Mouse (Mus musculus) heart, adult 18-20 months (tissue): ENCODE measurements around the gene Comtd1. TPM values are rescaled to one million over a fixed set of nuclear protein-coding genes. Genes with fewer than 3 reads are reported as not detected.

Source experiments
- DNase-seq, 2 experiments: peaks; one replicate each; pipeline ENCODE4 v3.0.0; 2021 to 2022; ENCODE audit warnings: mixed read lengths in 1 of 2
- long read RNA-seq, 2 experiments: library from polyadenylated mRNA; stranded (forward); transcript quantifications; one replicate each; pipeline ENCODE4 v2.0.0; 2021
- total RNA-seq, 2 experiments: library from RNA; stranded (reverse); gene quantifications; 2 replicates each; pipeline ENCODE4 v1.2.3; 2021

Gene Comtd1
- 1 to 10 TPM; 8.1 to 8.4 TPM for total RNA-seq
- long read RNA-seq, experiment 1, transcript Comtd1-202 (7 exons, 2,314 nt): major isoform, 5 of 8 reads
- long read RNA-seq, experiment 1, partial matches to known transcripts: 0 of 8 reads
- long read RNA-seq, experiment 1, other reads (novel, unspliced or antisense): 2 of 8 reads
- long read RNA-seq, experiment 2, partial matches to known transcripts: 0 of 2 reads
- long read RNA-seq, experiment 2, other reads (novel, unspliced or antisense): 1 of 2 reads

DNA sequence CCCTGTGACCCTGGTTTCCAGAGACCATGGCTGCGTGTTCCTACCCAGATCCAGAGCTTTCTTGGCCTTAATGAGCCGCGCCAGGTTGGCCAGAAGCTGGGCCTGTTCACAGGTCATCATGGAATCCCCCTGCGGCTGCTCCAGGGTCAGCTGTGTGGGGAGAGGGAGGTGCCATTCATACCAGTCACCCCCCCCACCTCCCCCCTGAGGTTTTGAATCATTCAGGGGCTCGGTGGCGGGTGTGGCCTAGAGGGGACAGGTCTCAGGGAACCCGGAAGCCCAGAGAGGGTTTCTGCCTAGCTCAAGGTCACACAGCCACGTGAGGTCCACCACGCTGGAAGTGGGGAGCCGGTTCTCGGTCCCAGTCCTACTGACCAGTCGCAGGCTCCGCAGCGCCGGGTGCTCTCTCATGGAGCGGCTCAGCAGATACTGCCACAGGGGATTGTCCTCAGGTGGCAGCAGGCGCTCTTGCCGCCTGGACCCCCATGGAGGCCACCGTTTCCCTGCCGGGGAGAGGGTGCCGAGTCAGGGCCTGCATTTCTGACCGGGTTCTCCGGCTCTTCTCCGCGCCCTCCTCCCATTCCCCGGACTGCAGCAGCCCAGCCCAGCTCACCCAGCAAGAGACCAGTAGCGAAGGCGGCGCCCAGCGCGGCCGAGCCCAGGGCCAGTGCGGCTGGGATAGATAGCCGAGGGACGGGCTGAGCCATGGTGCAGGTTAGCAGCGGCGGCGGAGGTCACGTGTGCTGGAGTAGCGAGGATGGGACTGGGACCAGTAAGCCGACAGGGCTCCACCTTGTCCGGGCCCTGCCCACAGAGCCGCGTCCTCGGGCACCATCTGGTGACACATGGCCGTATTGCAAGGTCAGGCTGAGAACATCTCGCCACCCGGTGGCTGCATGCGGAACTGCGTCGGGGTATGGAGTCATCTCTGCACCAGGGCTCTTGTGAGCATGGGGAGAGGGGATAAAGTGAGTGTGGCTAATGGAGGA, at the start of gene Comtd1:
Gene Comtd1 (minus strand): TSS at position 812 of the 989 bp plus-strand sequence.
- DNase-seq: peak; percentile 94 to 98

DNA sequence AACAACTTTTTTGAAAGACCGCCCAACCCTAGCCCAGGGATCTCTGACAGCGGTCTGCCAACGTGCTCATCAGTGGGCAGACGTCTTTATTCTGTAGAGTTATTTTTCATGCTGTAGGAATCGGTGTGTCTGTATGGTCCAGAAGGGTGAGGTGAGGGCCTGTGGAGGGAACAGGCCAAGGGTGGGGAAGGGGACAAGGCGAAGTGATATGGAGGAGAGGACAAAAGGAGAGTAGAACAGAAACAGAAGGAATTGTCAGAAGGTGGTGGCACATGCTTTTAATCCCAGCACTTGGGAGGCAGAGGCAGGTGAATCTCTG, 43.5 kb upstream of the Comtd1 start:
- DNase-seq: no peak

DNA sequence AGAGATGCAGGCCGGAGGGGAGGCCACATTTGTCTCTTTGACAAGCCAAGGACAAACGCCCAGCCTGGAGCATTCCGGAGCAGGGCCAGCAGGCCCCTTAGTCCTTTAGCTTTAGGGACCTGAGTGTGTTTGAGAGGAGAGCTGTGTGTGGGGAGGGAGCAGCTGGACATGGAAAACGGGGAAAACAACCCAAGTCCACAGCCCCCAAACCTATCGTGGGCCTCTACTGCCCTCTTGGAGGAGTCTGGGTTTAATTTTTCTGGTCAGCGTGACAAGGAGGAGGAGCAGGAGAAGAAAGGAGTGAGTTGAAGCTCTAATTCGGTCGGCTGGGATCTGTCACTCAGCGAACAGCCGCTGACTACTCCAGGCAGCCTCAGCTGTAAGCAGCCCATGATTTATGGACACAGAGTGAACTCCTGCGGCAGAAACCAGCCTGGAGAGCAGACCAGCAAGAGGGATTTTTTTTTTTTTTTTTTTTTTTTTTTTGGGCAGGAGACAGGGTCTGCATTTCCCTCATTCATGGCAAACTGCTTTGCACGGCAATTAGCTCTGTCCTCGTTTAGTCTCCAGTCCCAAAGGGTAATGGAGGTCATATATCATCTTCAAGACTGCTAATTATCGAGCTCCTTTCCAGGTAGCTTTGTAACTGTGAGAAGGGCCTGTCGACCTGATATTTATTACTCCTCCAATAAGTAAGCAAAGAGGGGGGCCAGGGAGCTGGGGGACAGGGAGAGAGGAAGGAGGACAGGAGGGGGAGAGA, 43.0 kb upstream of the Comtd1 start:
- DNase-seq: peak in 1 of 2 experiments; percentile 15

DNA sequence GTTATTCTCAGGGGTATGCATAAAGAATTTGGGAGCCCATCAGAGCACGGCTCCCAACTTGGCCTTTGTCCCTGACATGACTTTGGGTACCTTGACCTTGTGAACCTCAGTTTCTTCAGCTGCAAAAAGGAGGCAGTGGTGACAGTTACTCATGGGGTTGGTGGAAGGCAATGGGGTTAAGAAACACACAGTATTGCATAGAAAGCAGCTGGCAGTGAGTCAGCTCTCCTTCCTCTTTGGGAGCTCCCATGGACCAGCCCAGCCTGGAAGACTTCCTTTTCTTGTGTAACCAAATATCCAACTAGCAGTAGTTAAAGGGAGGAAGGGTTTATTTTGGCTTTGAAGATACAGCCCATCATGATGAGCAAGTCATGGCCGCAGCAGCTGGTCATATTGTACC, 41.7 kb upstream of the Comtd1 start:
- peak; percentile 16 to 35 for DNase-seq

DNA sequence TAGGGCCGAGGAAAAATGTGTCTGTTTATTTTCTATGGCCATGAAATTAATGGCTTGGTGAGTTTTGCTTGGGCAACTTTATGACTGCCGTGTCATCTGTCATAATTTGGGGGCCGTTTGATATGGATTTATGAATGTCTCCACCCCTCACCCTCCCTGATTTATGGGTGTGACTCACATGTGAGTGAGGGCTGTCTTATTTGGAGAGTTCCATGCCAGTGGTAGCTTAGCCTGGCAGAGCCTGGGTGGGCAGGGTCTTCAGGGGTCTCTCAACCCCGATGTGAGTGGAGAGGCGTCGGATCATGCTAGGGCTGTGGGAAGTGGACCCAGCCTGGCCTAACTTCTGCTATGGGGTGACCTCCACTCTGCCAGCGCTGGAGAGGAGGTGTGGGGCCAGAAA, 18.0 kb upstream of the Comtd1 start:
- no peak for DNase-seq

DNA sequence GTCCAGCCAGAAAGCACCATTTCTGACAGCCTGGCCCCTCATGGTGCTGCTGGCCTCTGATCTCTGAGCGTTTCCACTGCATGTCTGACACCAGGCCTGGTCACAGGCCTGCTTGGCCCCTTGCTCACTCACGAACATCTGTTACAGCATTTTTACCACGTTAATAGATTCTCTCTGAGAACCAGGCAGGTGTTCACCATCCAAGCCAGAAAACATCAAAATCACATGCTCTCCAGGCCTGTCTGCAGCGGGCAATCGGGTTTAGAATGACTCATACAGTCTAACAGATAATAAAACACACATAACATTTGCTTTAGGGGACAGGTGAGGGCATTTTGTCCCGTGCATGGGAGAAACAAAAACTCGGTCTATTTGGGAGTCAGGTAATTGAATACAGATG, 17.5 kb upstream of the Comtd1 start:
- DNase-seq: no peak

DNA sequence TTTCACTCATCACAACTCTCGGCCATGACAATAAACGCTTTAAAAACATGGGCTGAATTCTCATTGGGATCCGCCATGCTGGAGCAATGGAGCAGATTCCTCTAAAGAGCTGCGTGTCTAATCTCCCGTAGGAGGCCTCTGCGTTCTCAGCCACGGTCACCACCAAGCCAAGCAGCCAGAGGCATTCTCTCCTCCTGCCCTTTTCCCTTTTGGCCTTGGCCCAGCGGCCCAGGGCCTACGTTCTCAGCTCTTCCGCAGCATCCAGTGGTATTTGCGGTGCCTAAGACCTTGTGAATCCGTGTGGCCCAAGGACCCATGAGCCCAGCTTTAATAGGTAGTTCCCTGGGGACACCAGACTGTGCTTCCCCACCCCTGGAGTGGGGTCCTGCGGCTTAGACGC, 8.1 kb upstream of the Comtd1 start:
- no peak for DNase-seq

DNA sequence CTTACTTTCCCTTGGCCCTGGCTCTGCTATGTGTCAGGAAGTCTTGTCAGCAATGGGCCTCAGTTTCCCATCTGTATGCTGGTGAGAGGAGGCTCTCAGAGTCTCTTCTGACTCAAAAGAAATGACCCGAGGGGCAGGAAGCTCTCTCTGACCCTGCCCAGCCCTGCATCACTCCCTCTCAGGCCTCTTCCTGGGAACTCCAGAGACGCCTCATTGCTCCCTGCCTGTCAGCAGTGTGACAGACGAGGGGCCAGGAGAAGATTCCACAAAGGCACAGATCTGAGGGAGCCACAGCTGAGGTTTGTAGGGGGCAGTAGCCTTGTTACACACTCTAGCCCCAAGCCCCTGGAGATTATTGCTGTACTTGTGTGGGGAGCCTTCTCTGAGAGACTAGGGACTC, 7.2 kb upstream of the Comtd1 start:
- DNase-seq: no peak

DNA sequence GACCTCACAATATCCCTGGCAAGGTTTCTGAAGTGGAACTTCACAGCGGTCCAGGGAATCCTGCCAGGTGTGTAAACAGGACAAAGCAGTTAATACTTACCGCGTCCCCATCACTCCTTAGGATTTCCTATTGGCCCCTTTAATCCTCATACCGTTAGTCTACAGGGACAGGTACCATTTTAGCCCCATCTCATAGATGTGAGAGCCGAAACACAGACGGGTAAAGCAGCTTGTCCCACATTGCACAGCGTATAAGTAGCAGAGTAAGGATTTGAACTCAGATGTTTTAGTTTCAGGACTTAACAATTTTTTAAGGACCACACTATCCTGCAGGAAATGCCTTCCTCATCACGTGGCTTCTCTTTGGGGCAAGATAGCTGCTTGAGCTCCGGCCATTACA, 5.5 kb upstream of the Comtd1 start:
- no peak for DNase-seq

DNA sequence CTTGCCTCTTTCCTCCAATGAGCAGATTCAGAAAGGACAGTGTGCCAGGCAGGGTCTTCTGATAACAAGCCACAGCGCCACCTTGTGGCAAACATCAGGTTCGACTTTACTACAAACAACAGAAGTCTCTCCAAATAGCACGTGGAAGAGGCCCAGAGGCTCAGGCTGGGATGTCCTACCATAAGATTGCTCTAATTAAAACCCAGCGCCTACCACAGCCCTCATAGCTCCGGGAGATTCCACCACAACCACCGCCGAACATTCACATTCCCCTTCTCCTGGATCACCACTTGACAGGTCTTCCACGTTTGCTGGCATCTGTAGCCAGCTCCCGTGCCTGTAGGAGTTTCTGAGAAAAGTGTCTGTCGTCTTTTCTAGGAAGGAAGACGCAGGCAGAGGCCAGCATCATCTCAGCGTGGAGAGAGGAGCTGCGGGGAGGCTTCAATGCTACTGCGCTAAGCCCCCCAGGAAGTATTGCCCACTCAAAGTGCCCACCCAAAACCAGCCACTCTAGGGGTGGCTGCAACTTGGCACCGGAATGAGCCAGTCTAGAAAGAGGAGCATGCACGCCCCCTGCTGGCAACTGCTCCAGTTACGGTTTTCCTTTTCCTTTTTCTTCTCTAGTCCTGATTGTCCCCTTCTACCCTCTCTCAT, 4.8 kb upstream of the Comtd1 start:
- DNase-seq: peak; percentile 65 to 78

DNA sequence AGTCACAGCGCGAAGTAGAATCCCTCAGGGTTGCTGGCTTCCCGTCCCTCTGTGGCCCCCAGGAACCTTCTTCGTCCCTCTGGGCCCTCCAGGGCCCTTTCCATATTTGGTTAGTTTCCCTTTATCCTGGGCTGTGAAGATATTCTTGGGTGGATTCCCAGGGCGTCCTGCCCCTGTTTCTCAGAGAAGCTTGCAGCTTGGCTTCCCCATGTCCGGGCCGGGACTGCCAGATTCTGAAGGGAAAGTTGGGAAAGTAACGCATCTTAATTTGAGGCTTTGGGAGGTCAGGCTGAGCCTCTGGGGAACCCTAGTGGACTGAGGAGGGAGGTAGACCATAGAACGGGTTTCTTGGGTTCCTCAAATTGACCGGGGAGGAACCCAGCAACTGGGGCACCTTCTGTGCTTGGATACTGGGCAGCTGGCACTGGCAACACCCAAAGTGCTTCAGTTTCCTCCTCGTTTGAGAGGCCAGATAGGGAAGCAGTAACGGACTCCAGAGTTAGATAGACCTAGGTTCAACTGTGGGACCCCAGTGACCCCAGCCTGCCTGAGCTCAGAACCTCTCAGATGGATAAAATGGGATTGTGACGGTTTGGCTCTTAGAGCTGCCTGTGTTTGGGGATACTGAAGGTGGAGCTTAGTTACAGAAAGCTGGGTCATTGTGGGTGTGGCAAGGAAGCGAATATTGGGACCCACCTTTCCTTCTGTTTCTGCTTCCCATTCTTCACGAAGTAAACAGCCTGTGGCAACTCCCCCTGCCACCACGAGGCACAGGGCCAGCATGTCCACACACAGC, 3.4 kb upstream of the Comtd1 start:
- DNase-seq: peak; percentile 76 to 78

DNA sequence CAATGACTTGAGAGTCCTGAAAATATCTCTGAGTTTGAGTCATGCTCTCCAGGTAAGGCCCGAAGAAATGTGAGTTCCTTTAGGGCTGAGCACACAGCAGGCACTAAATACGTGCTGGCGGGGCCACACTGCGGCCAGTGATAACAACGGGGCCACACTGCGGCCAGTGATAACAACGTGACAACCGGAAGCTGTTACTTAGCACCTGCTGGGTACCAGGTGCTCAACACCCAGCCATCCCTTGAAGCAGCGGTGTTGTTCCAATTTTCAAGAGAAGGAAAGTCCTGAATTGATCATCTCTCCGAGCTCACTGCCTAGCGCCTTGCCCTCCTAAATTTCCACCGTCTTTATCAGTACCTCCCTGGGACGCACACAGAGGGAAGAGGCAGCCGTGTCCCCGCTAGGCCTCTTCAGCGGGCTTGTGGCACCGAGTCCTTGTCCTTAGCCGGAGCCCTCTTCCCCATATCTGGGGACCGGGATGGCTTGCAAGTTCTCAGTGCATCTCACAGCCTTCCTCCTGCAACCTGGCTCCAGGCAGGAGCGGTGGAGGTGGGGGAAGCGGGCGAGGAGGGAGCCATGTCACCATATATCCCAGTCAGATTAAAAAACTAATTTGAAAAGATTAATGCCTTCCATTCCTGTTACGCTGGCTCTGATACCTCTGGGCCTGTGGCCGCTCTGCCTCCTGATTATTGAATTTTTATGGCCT, 1.8 kb upstream of the Comtd1 start:
- DNase-seq: no peak

DNA sequence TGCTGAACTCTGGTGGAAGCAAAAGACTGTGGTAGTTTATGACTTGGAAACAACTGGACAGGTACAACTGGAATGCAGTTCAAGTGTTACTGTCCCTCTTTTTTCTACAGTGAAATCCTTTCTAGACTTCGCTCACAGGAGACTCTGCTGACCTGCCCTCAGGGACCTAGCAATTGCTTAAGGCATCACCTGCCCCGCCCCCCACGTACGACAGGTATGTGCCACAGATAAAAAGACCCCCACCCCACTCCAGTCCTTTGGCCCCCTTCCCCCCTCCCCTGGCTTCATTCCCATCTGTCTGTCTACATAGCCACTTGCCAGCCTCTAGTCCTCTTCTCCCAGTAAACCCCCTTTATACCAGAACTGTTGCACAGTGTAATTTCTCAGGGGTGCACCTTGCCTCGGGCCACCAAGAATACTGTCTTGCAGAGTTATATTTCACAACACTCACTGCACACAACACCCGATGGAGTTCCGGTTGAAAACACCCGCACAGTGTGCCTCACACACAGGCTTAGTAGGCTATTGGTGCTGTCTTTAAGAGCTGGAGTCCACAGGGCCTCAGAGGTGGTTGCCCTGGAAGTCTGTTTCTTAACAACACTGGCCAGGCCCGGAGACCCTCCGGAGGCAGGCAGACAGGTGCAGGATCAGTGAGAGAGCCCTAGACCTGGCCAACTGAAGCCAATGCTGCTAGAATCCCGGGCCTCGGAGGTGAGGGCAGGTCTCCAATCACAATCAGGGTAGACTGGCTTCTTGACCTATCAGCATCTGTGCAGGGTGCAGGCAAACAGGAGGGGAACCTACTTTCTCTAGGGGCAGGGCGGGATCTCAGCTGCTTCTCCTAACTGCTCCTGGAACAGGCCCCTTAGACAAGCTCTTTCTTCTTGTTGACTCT, 994 bp upstream of the Comtd1 start:
- no peak for DNase-seq

DNA sequence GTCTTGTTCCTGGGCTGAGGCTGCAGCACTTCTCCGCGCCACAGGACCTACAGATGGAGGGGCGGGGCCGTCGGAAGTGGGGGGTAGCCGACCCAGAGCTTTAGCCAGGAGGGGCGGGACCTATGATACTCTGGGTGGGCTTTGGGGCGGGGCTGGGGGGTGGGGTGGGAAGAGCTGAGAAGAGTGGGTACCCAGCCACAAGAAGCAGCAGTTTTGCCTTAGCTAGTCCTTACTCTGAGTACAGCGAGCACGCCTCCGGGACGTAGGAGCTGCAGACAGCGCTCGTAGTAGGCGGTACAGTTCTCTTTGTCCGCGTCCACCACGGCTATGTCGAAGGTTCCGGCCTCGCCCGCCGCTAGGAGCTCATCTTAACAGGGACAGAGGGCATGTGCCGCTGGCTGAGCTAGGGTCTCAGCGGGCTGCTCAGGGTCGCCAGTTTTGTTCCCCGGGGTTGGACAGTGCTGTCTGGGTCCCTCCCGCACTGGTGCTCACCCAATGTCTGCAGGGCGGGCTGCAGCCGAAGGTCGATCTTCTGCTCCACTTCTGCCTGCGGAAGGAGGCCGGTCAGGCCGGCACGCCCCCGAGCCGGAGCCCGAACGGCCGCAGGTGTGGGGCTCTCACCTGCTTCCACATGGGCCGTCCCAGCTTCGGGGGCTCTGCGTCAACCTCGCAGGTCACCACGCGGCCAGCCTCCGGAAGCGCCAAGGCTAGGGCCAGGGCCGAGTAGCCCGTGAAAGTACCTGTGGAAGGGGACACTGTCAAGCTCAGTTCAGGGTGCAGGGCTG, 1.2 kb downstream of the Comtd1 start:
- DNase-seq: no peak

DNA sequence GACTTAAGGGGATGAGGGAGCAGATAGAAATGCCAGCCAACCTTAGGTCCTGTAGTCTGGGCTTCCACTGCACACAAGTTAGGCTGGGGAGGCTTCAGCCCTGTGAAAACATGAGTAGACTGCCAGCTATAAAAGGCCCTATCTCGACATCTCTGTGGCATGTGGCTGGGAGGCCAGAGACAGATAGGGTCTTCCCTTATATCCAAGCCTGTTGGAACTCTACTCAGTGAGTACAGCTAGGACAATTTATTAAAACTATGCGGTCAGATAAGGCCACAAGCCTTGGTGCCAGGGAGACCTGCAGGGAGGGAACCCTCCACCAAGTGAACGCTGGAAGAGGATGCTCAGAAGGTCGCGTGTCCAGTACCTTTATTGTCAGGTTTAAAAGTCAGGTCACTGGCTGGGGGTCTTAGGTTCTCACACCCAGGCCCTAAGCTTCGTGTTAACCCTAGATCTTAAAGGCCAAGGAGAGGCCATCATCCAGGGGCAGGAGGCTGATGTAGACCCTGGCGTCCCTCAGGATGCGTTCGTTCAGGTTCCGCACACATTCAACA, 1.9 kb downstream of the Comtd1 start:
- DNase-seq: no peak

DNA sequence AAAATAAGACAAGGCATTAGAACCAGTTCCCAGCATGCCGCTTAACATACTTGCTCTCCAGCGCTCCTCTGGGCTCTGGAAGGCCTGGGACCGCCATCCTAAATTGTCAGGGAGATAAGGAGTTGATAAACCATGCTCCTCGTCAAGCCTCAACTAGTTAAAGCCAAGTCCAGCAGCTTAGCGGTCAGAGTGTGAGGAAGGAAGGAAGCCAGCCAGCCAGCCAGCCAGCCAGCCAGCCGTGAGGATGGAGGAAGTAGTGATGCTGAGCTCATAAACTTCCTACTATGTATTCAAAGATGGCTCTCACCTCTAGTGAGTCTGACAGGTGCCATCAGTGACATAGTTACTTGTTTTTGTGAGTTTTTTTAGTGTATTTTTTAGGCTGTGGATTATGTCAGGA, 5.5 kb downstream of the Comtd1 start:
- DNase-seq: peak in 1 of 2 experiments; percentile 36

DNA sequence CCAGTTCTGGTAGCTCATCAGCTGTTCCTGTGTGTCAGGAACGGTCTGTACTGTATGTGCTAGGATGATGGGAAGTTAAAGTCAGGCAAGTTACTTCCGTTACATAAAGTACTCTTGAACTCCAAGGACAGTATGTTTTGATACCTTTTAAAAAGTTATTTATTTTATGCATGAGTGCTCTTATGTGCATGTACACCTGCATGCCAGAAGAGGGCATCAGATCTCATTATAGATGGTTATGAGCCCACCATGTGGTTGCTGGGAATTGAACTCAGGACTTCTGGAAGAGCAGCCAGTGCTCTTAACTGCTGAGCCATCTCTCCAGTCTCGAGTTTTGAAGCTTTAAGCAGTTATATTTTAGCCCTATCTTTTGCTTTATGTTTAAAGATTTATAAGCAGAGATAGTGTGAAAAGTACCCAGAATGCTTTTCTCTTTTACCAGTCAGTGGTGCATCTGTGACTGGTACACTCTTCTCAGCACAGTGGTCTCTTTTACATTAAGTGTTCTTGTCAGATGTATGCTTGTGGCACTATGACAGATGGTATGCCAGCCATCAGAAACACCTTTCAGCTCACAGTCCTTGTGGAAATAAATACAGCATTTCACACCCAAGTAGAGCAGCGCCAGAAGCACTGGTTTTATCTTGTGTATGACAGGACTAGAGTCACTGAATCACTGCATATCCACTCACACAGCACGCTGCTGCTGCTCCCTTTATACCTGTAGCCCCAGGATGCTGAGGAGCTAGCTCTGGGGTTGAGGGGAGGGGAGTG, 6.8 kb downstream of the Comtd1 start:
- DNase-seq: no peak
